Mouse (Mus musculus): ENCODE measurements around the gene Nbr1. TPM values are rescaled to one million over a fixed set of nuclear protein-coding genes. Genes with fewer than 3 reads are reported as not detected.
"Not testable (repeated sequence)": the region's sequence is repeated elsewhere in the genome, so short reads cannot be mapped to it uniquely, and the experiment has no call there.

The Nbr1 gene
- total and polyA plus RNA-seq, 3 experiments = 77.3 to 98.9 (median 86.2) TPM

- Histone ChIP-seq H3K4me3 (no peak overlapping the region), H3K27ac (no peak overlapping the region), H3K79me2 (replicated peaks; ENCODE audit: control insufficient read depth, insufficient read depth, low read length) (no peaks in the 10 kb centered on the region), H3K36me3 (ENCODE audit: control insufficient read depth, insufficient read depth, low read length) (peaks cover 23% of the 10 kb centered on the region), H3K4me1 (ENCODE audit: control insufficient read depth, insufficient read depth, low read length) (no peaks in the 10 kb centered on the region), H3K9ac (ENCODE audit: low read depth, low read length) (no peak overlapping the region), H3K27me3 (ENCODE audit: control insufficient read depth, insufficient read depth, low read length) (no peaks in the 10 kb centered on the region)
- 64% methylated on average over 3 of the region's 3 CpGs for WGBS
- intact Hi-C loops (cut with DNase I) = no loop called here
- TF ChIP-seq POLR2A (IDR thresholded peaks at IDR 0.05; ENCODE audit: insufficient read depth, low read depth, low read length) (no peak), CTCF (IDR thresholded peaks at IDR 0.05) (no peak), EP300 (IDR thresholded peaks at IDR 0.05; ENCODE audit: insufficient read depth, low read depth, low read length) (no peak)
- DNase-seq = no peak
Observed at GRCm38 (mm10) chr11:101568421-101568820, 16.5 kb downstream of the Nbr1 start.

GRCm38 (mm10) chr11:101576116-101576515 is 24.2 kb downstream of the Nbr1 start:
- intact Hi-C loops (cut with DNase I) = no loop called here
- no peaks in the 10 kb centered on the region; the same call in 1 of the 2 replicates for H3K4me1 ChIP-seq (ENCODE audit: control insufficient read depth, insufficient read depth, low read length)
- WGBS = 74% methylated on average over 6 of the region's 6 CpGs

GRCm38 (mm10) chr11:101581081-101581764 is 29.3 kb downstream of the Nbr1 start:
- Histone ChIP-seq H3K79me2 (replicated peaks; ENCODE audit: control insufficient read depth, insufficient read depth, low read length) (no peaks in the 10 kb centered on the region), H3K4me1 (ENCODE audit: control insufficient read depth, insufficient read depth, low read length) (peaks cover 4% of the 10 kb centered on the region), H3K27ac (no peak overlapping the region), H3K36me3 (ENCODE audit: control insufficient read depth, insufficient read depth, low read length) (no peaks in the 10 kb centered on the region; the same call in 1 of the 2 replicates), H3K27me3 (ENCODE audit: control insufficient read depth, insufficient read depth, low read length) (no peaks in the 10 kb centered on the region), H3K9ac (ENCODE audit: low read depth, low read length) (no peak overlapping the region), H3K4me3 (no peak overlapping the region)
- WGBS = 64% methylated on average over 6 of the region's 6 CpGs
- intact Hi-C loops (cut with DNase I) = no loop called here
- no peak for TF ChIP-seq EP300 (IDR thresholded peaks at IDR 0.05; ENCODE audit: insufficient read depth, low read depth, low read length)
- DNase-seq = no peak

More at GRCm38 (mm10) chr11:101576116-101576515, 24.2 kb downstream of the Nbr1 start:
- Histone ChIP-seq H3K27me3 (ENCODE audit: control insufficient read depth, insufficient read depth, low read length) (no peaks in the 10 kb centered on the region), H3K9ac (ENCODE audit: low read depth, low read length) (no peak overlapping the region), H3K4me3 (no peak overlapping the region), H3K36me3 (ENCODE audit: control insufficient read depth, insufficient read depth, low read length) (no peaks in the 10 kb centered on the region; the same call in 1 of the 2 replicates), H3K27ac (no peak overlapping the region), H3K79me2 (replicated peaks; ENCODE audit: control insufficient read depth, insufficient read depth, low read length) (no peaks in the 10 kb centered on the region)
- TF ChIP-seq CTCF (IDR thresholded peaks at IDR 0.05) (peak; percentile 39), EP300 (IDR thresholded peaks at IDR 0.05; ENCODE audit: insufficient read depth, low read depth, low read length) (no peak)
- DNase-seq = no peak

GRCm38 (mm10) chr11:101582054-101583035 is 30.4 kb downstream of the Nbr1 start, which contains the start of gene Tmem106a:
Tmem106a (plus strand) TSS chr11:101582242.
- intact Hi-C loops (cut with DNase I) = no loop called here
- TF ChIP-seq POLR2A (IDR thresholded peaks at IDR 0.05; ENCODE audit: insufficient read depth, low read depth, low read length) = peak; percentile 59
- no peak for TF ChIP-seq CTCF (IDR thresholded peaks at IDR 0.05)
- Histone ChIP-seq H3K4me3 (peak within 1 kb of the TSS; percentile 76), H3K79me2 (replicated peaks; ENCODE audit: control insufficient read depth, insufficient read depth, low read length) (no peaks in the 10 kb centered on the region), H3K27me3 (ENCODE audit: control insufficient read depth, insufficient read depth, low read length) (no peaks in the 10 kb centered on the region), H3K27ac (peak within 1 kb of the TSS; percentile 82), H3K4me1 (ENCODE audit: control insufficient read depth, insufficient read depth, low read length) (peaks cover 4% of the 10 kb centered on the region), H3K9ac (ENCODE audit: low read depth, low read length) (peak within 1 kb of the TSS; percentile 76), H3K36me3 (ENCODE audit: control insufficient read depth, insufficient read depth, low read length) (no peaks in the 10 kb centered on the region; the same call in 1 of the 2 replicates)
- DNase-seq = peak; percentile 76
- 17% methylated on average over 31 of the region's 31 CpGs for WGBS

- Histone ChIP-seq H3K4me1 (ENCODE audit: control insufficient read depth, insufficient read depth, low read length) (peaks cover 4% of the 10 kb centered on the region), H3K4me3 (no peak overlapping the region), H3K79me2 (replicated peaks; ENCODE audit: control insufficient read depth, insufficient read depth, low read length) (no peaks in the 10 kb centered on the region), H3K27ac (no peak overlapping the region), H3K36me3 (ENCODE audit: control insufficient read depth, insufficient read depth, low read length) (no peaks in the 10 kb centered on the region; the same call in 1 of the 2 replicates), H3K9ac (ENCODE audit: low read depth, low read length) (no peak overlapping the region), H3K27me3 (ENCODE audit: control insufficient read depth, insufficient read depth, low read length) (no peaks in the 10 kb centered on the region)
- intact Hi-C loops (cut with DNase I) = no loop called here
- TF ChIP-seq CTCF (IDR thresholded peaks at IDR 0.05) (no peak), POLR2A (IDR thresholded peaks at IDR 0.05; ENCODE audit: insufficient read depth, low read depth, low read length) (no peak), EP300 (IDR thresholded peaks at IDR 0.05; ENCODE audit: insufficient read depth, low read depth, low read length) (no peak)
- no peak for DNase-seq
- 67% methylated on average over 2 of the region's 2 CpGs for WGBS
Observed at GRCm38 (mm10) chr11:101583205-101583604, 31.3 kb downstream of the Nbr1 start.

- 94% methylated on average over 1 of the region's 1 CpGs for WGBS
- H3K9ac ChIP-seq (ENCODE audit: low read depth, low read length); H3K36me3 ChIP-seq (ENCODE audit: control insufficient read depth, insufficient read depth, low read length); H3K27me3 ChIP-seq (ENCODE audit: control insufficient read depth, insufficient read depth, low read length); DNase-seq; H3K4me3 ChIP-seq; H3K27ac ChIP-seq; H3K79me2 ChIP-seq (replicated peaks; ENCODE audit: control insufficient read depth, insufficient read depth, low read length); intact Hi-C loops (cut with DNase I); H3K4me1 ChIP-seq (ENCODE audit: control insufficient read depth, insufficient read depth, low read length): not testable (repeated sequence)
Observed at GRCm38 (mm10) chr11:101585031-101585430, 33.1 kb downstream of the Nbr1 start.

Measured in heart, adult 2 months (tissue).